Mouse (Mus musculus): ENCODE results near the gene Col1a1. TPM values are rescaled to one million over a fixed set of nuclear protein-coding genes. Genes with fewer than 3 reads are reported as not detected.
A peak's percentile ranks its signal among the peaks of the same experiment; 100 is the strongest.

Col1a1 gene
- total and polyA plus RNA-seq, 2 experiments from 2014 or later, result 322 to 334 TPM

DNA sequence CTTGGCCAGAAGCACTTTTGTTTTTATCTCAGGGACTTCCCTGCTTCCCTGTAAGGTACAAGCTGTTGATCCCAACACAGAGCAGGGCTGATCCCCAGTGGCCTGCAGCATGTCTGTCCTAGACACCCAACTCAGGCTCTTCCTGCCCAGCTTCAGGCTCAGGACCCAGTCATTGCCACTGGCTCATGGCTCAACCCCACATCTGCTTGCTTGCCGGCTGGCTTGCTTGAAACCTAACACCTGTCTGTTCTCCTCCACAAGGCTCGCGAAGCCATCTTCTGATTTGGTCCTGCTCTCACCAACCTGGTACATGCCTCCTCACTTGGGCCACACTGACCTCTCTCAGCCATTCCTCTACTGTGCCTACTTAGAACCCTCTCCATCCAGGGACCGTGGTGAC lies 5.9 kb upstream of the Col1a1 start:
- Histone ChIP-seq H3K27ac (ENCODE audit: low read depth) (peak overlapping the region; percentile 51), H3K9me3 (replicated peaks; ENCODE audit: control insufficient read depth, low read length) (no peaks in the 10 kb centered on the region), H3K27me3 (ENCODE audit: control insufficient read depth, insufficient read depth, low read length) (peaks cover 23% of the 10 kb centered on the region; the same call in 1 of the 2 replicates), H3K4me2 (ENCODE audit: low read depth, low read length) (no peak overlapping the region), H3K36me3 (replicated peaks; ENCODE audit: control insufficient read depth, insufficient read depth, low read length) (no peaks in the 10 kb centered on the region), H3K4me1 (ENCODE audit: control insufficient read depth, insufficient read depth) (peaks cover 18% of the 10 kb centered on the region), H3K9ac (replicated peaks; ENCODE audit: low read depth, low read length) (no peak overlapping the region), H3K4me3 (ENCODE audit: low read depth, low read length) (no peak overlapping the region)
- TF ChIP-seq EP300 (IDR thresholded peaks at IDR 0.05; ENCODE audit: low read depth) (no peak), CTCF (IDR thresholded peaks at IDR 0.05; ENCODE audit: low read depth) (no peak)
- WGBS, result 65% methylated on average over 4 of the region's 4 CpGs
- ATAC-seq (ENCODE audit: insufficient read depth, low read depth) (no peak), DNase-seq (ENCODE audit: low spot score) (no peak)

DNA sequence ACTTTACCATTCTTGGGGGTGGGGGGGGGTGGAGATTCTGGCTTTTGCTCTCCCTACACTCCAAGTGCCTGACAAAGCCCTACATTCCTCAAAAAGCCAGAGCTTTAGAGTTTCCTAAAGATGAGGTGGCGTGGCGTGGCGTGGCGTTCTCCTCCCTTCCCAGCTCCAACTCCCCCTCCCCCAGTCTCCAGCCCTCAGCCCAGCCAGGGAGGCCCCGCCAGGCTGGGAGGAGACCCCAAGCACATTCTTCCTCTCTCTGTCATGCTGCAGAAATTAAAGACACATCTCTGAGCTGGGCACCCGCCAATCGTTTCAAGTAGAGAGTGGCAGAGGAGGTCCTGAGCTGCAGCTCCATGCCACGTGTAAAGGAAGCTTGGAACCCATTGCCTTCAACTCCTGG lies 2.4 kb upstream of the Col1a1 start:
- Histone ChIP-seq H3K4me1 (ENCODE audit: control insufficient read depth, insufficient read depth) (peaks cover 8% of the 10 kb centered on the region), H3K9me3 (replicated peaks; ENCODE audit: control insufficient read depth, low read length) (no peaks in the 10 kb centered on the region), H3K9ac (replicated peaks; ENCODE audit: low read depth, low read length) (no peak overlapping the region), H3K36me3 (replicated peaks; ENCODE audit: control insufficient read depth, insufficient read depth, low read length) (no peaks in the 10 kb centered on the region), H3K27me3 (ENCODE audit: control insufficient read depth, insufficient read depth, low read length) (peaks cover 45% of the 10 kb centered on the region), H3K4me3 (ENCODE audit: low read depth, low read length) (no peak overlapping the region), H3K4me2 (ENCODE audit: low read depth, low read length) (no peak overlapping the region), H3K27ac (ENCODE audit: low read depth) (peak overlapping the region; percentile 62)
- no peak for ATAC-seq (ENCODE audit: insufficient read depth, low read depth)
- no peak for DNase-seq (ENCODE audit: low spot score)
- no peak for TF ChIP-seq CTCF (IDR thresholded peaks at IDR 0.05; ENCODE audit: low read depth)
- WGBS, result 22% methylated on average over 8 of the region's 8 CpGs

DNA sequence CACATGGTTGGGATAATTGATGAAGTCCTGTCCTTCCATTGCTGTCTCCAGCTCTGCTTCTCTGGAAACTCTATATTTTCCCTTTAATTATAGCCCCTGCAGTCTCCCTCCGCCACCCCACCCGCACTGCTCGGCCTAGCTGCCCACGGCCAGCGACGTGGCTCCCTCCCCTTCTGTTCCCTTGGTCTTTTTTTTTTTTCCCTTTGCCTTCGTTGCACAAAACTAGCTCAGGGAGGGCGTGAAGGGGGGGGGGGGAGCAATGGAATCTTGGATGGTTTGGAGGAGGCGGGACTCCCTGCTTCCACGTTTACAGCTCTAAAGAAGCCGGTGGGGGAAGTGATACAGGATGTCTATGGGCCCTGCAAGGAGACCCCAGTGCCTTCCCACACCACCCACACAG lies 1.5 kb upstream of the Col1a1 start:
- WGBS, result 62% methylated on average over 9 of the region's 11 CpGs
- H3K4me1 ChIP-seq (ENCODE audit: control insufficient read depth, insufficient read depth), result peaks cover 4% of the 10 kb centered on the region; the same call in 1 of the 2 replicates
- no peak overlapping the region for H3K4me3 ChIP-seq (ENCODE audit: low read depth, low read length)
- peak overlapping the region; percentile 62 for H3K27ac ChIP-seq (ENCODE audit: low read depth)
- DNase-seq (ENCODE audit: low spot score) (no peak), ATAC-seq (ENCODE audit: insufficient read depth, low read depth) (no peak)
- H3K4me2 ChIP-seq (ENCODE audit: low read depth, low read length), result no peak overlapping the region; the same call in 1 of the 2 replicates
- H3K9ac ChIP-seq (replicated peaks; ENCODE audit: low read depth, low read length), result no peak overlapping the region
- H3K9me3 ChIP-seq (replicated peaks; ENCODE audit: control insufficient read depth, low read length), result no peaks in the 10 kb centered on the region
- no peaks in the 10 kb centered on the region for H3K36me3 ChIP-seq (replicated peaks; ENCODE audit: control insufficient read depth, insufficient read depth, low read length)
- TF ChIP-seq EP300 (IDR thresholded peaks at IDR 0.05; ENCODE audit: low read depth) (no peak), CTCF (IDR thresholded peaks at IDR 0.05; ENCODE audit: low read depth) (no peak)
- peaks cover 51% of the 10 kb centered on the region for H3K27me3 ChIP-seq (ENCODE audit: control insufficient read depth, insufficient read depth, low read length)

DNA sequence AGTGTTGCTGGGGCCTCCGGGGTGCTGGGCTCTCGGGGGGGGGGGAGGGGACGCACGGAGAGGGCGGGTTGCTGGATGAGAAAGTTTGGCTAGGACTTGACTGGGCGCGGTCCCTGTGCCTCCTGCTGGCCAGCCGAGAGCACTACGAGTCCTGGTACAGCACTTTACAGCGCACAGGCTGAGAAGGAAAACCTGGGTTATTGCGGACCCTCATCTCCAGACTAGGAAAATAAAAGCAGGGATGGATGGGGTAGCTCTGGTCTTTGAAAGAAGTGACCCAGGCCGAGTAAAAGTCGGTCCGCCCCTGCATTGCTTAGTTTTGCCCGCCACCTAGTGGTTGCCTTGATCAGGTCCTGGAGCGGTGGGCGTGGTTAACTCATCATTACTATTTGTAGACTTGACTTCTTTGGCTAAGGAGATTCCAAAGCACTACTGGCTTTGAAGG lies 849 bp downstream of the Col1a1 start:
- Histone ChIP-seq H3K36me3 (replicated peaks; ENCODE audit: control insufficient read depth, insufficient read depth, low read length) (no peaks in the 10 kb centered on the region), H3K9ac (replicated peaks; ENCODE audit: low read depth, low read length) (peak overlapping the region; percentile 54; the same call in 1 of the 2 replicates), H3K4me2 (ENCODE audit: low read depth, low read length) (peak overlapping the region; percentile 52), H3K4me1 (ENCODE audit: control insufficient read depth, insufficient read depth) (peaks cover 4% of the 10 kb centered on the region; the same call in 1 of the 2 replicates), H3K4me3 (ENCODE audit: low read depth, low read length) (peak overlapping the region; percentile 44), H3K9me3 (replicated peaks; ENCODE audit: control insufficient read depth, low read length) (no peaks in the 10 kb centered on the region), H3K27ac (ENCODE audit: low read depth) (peak overlapping the region; percentile 71), H3K27me3 (ENCODE audit: control insufficient read depth, insufficient read depth, low read length) (peaks cover 56% of the 10 kb centered on the region)
- peak; percentile 89 for DNase-seq (ENCODE audit: low spot score)
- under 1% methylated on average over 15 of the region's 17 CpGs for WGBS
- no peak for TF ChIP-seq EP300 (IDR thresholded peaks at IDR 0.05; ENCODE audit: low read depth)
- peak; percentile 88 for TF ChIP-seq CTCF (IDR thresholded peaks at IDR 0.05; ENCODE audit: low read depth)
- peak; percentile 76 for ATAC-seq (ENCODE audit: insufficient read depth, low read depth)

DNA sequence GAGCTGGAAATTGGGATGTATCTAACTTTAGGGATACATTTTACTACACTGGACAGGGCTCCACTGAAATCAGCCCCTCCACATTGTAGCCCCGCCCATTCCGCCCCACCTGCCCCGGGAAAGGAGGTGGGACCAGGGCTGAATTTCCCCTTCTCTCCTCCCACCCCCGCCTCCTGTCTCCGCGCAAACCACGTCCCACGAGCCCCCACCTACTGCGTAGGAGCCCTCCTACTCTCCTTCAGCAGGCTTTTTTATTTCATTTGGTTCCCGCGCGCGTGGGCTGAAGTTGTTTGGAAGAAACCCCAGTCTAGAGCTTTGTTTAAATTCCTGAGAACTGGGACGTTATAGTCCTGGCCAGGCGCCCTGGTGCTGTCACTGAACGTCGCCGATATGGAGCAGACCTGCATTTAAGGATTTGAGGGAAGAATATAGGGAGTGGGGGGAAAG lies 1.3 kb downstream of the Col1a1 start:
- WGBS, result under 1% methylated on average over 18 of the region's 18 CpGs
- TF ChIP-seq CTCF (IDR thresholded peaks at IDR 0.05; ENCODE audit: low read depth), result no peak
- no peak for TF ChIP-seq EP300 (IDR thresholded peaks at IDR 0.05; ENCODE audit: low read depth)
- DNase-seq (ENCODE audit: low spot score) (no peak), ATAC-seq (ENCODE audit: insufficient read depth, low read depth) (peak; percentile 46)
- Histone ChIP-seq H3K9ac (replicated peaks; ENCODE audit: low read depth, low read length) (0 out of 2 replicates have a peak overlapping the region, but pooled peaks have one; percentile 6), H3K27ac (ENCODE audit: low read depth) (peak overlapping the region; percentile 27), H3K36me3 (replicated peaks; ENCODE audit: control insufficient read depth, insufficient read depth, low read length) (no peaks in the 10 kb centered on the region), H3K4me2 (ENCODE audit: low read depth, low read length) (peak overlapping the region; percentile 52), H3K4me1 (ENCODE audit: control insufficient read depth, insufficient read depth) (peaks cover 4% of the 10 kb centered on the region; the same call in 1 of the 2 replicates), H3K9me3 (replicated peaks; ENCODE audit: control insufficient read depth, low read length) (no peaks in the 10 kb centered on the region), H3K27me3 (ENCODE audit: control insufficient read depth, insufficient read depth, low read length) (peaks cover 56% of the 10 kb centered on the region), H3K4me3 (ENCODE audit: low read depth, low read length) (peak overlapping the region; percentile 44)

DNA sequence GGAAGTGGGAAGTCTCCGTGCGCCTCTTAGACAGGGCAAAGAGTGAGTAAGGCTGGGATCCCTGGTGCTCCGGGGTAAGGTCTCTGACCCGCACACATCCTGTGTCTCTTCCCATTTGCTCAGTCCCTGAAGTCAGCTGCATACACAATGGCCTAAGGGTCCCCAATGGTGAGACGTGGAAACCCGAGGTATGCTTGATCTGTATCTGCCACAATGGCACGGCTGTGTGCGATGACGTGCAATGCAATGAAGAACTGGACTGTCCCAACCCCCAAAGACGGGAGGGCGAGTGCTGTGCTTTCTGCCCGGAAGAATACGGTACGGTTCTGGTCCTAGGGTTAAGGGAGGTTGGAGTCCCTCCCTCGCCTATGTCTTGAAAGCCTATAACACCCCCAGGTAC lies 1.8 kb downstream of the Col1a1 start:
- peak overlapping the region; percentile 27; the same call in 1 of the 2 replicates for H3K27ac ChIP-seq (ENCODE audit: low read depth)
- peak overlapping the region; percentile 44 for H3K4me3 ChIP-seq (ENCODE audit: low read depth, low read length)
- TF ChIP-seq CTCF (IDR thresholded peaks at IDR 0.05; ENCODE audit: low read depth), result no peak
- TF ChIP-seq EP300 (IDR thresholded peaks at IDR 0.05; ENCODE audit: low read depth), result no peak
- DNase-seq (ENCODE audit: low spot score), result no peak
- H3K9ac ChIP-seq (replicated peaks; ENCODE audit: low read depth, low read length), result 0 out of 2 replicates have a peak overlapping the region, but pooled peaks have one; percentile 12
- ATAC-seq (ENCODE audit: insufficient read depth, low read depth), result 0 out of 2 replicates have a peak, but pooled peaks have one; percentile 2
- WGBS, result 4% methylated on average over 15 of the region's 15 CpGs
- H3K27me3 ChIP-seq (ENCODE audit: control insufficient read depth, insufficient read depth, low read length), result peaks cover 58% of the 10 kb centered on the region
- peaks cover 4% of the 10 kb centered on the region; the same call in 1 of the 2 replicates for H3K4me1 ChIP-seq (ENCODE audit: control insufficient read depth, insufficient read depth)
- no peaks in the 10 kb centered on the region for H3K36me3 ChIP-seq (replicated peaks; ENCODE audit: control insufficient read depth, insufficient read depth, low read length)
- no peaks in the 10 kb centered on the region for H3K9me3 ChIP-seq (replicated peaks; ENCODE audit: control insufficient read depth, low read length)
- peak overlapping the region; percentile 52 for H3K4me2 ChIP-seq (ENCODE audit: low read depth, low read length)
